Mouse (Mus musculus): ENCODE data around the gene Slco2b1.
"Not testable (repeated sequence)": the region's sequence is repeated elsewhere in the genome, so short reads cannot be mapped to it uniquely, and the experiment has no call there.

- not testable (repeated sequence) for TF ChIP-seq CTCF, POLR2A (IDR thresholded peaks at IDR 0.05; ENCODE audit: extremely low read depth, insufficient read depth, low read length)
Measured at GRCm38 (mm10) chr7:99694424-99694823, 16.7 kb downstream of the Slco2b1 start.

Measured in cortical plate, adult 2 months (tissue).